Mouse (Mus musculus) hindbrain, embryonic 15.5 days (tissue): ENCODE measurements at regions not wholly inside any gene's neighbourhood (a gene's known extent, or its start where the extent isn't known, plus 50 kb on each side); places are given as distances from the start of the nearest gene placed in this dataset.

ENCODE experiments used
- ATAC-seq: fragments of 200-750 bp; cut with Nextera tagmentation; 2 replicates; pipeline ENCODE4 v1.8.0; 2017; ENCODE audit warnings: low read depth, moderate number of reproducible peaks, moderate TSS enrichment; ENCODE audit not compliant: low FRiP score
- H3K27ac ChIP-seq: fragments of 300-500 bp; sonication (generic); replicated peaks from 2 replicates; pipeline ENCODE4 v1.5.1; 2015; ENCODE audit warnings: mild to moderate bottlenecking, inconsistent platforms
- H3K27me3 ChIP-seq: fragments of 300-500 bp; sonication (generic); 2 replicates; pipeline ENCODE4 v1.6.1; 2015; ENCODE audit warnings: control low read depth, inconsistent platforms
- H3K36me3 ChIP-seq: fragments of 300-500 bp; sonication (generic); 2 replicates; pipeline ENCODE4 v1.6.1; 2015; ENCODE audit warnings: control low read depth, inconsistent platforms
- H3K4me1 ChIP-seq: fragments of 300-500 bp; sonication (generic); replicated peaks from 2 replicates; pipeline ENCODE4 v1.6.1; 2015; ENCODE audit warnings: control low read depth, inconsistent platforms
- H3K4me2 ChIP-seq: fragments of 300-500 bp; sonication (generic); 2 replicates; pipeline ENCODE4 v1.6.1; 2015; ENCODE audit warnings: moderate library complexity, mild to moderate bottlenecking, inconsistent platforms
- H3K4me3 ChIP-seq: fragments of 300-500 bp; sonication (generic); 2 replicates; pipeline ENCODE4 v1.5.1; 2015; ENCODE audit warnings: mild to moderate bottlenecking, inconsistent platforms
- H3K9ac ChIP-seq: fragments of 300-500 bp; sonication (generic); 2 replicates; pipeline ENCODE4 v1.6.1; 2015; ENCODE audit warnings: inconsistent platforms
- H3K9me3 ChIP-seq: fragments of 300-500 bp; sonication (generic); 2 replicates; pipeline ENCODE4 v1.6.1; 2016; ENCODE audit warnings: control low read depth, inconsistent platforms
- WGBS: fragments of 180-500 bp; shearing (Covaris S2); methylation state at CpG from one replicate; pipeline ENCODE4 v1.1.7; 2015; 5-methylcytosine and 5-hydroxymethylcytosine counted together

DNA sequence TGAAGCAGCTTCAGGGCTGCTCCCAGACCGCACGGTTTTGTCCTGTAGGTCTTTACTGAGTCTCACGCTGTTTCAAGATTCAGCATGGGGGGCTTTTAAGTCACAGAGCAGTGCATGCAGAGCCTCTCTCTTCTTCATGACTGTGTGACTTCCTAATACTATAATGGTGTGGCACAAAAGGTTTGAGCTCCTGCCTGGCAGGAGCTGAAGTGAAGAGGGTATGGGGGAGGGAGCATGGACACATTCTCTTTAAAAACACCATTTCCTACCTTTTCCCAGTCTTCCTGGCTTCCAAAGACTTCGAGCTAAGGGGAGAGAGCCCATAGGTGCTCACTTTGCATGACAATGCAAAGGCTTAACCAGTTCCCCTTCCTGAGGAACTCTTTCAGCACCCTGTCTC lies 934.9 kb upstream of the Gm5150 start:
- H3K27ac ChIP-seq, result peak overlapping the region; percentile 92
- peak overlapping the region; percentile 26; the same call in 1 of the 2 replicates for H3K9ac ChIP-seq
- H3K4me3 ChIP-seq, result peak overlapping the region; percentile 2; the same call in 1 of the 2 replicates
- H3K27me3 ChIP-seq, result no peaks in the 10 kb centered on the region
- H3K4me1 ChIP-seq, result peaks cover 18% of the 10 kb centered on the region
- H3K36me3 ChIP-seq, result no peaks in the 10 kb centered on the region
- ATAC-seq, result peak; percentile 21; the same call in 1 of the 2 replicates
- H3K4me2 ChIP-seq, result peak overlapping the region; percentile 48
- WGBS, result 4% methylated on average over 4 of the region's 4 CpGs
- H3K9me3 ChIP-seq, result no peaks in the 10 kb centered on the region

DNA sequence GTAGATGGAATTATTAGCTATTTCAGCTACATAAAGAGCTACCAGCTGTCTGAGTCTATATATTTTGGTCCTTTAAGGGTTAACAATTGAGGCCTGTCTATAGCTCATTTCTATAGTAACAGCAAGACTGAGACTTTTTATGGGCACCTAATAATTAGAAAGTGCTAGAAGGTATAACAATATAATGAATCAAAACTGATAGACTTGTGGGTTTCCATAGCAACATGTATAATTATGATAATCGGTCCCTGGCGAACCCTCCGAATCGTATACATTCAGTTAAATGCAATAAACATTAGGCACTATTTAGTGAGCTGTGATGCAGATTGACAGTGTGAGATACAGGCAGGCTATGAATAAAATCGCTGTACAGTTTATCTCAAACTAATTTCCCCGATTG lies 933.3 kb upstream of the Gm5150 start:
- Histone ChIP-seq H3K9ac (no peak overlapping the region), H3K36me3 (no peaks in the 10 kb centered on the region), H3K27ac (peak overlapping the region; percentile 92), H3K9me3 (no peaks in the 10 kb centered on the region), H3K4me1 (peaks cover 18% of the 10 kb centered on the region), H3K27me3 (no peaks in the 10 kb centered on the region), H3K4me3 (no peak overlapping the region), H3K4me2 (peak overlapping the region; percentile 48)
- 30% methylated on average over 6 of the region's 6 CpGs for WGBS
- peak; percentile 76 for ATAC-seq

DNA sequence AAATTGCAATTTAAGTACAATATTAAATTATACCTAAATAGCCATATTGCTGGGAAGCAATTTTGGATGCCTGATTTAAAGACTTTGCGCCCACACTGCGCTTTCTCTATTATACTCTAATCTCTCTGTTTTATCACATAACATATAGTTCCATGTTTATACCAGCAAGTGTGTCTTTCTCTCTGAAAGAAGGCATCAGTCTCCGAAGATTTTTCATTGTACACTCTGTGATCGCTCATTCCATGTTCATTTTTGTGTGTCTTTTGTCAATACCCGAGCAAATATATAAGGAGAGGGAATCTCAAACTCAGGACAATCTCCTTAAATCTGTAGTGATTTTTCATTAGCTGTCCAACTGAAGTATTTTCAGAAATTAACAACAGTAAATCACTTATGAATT lies 932.9 kb upstream of the Gm5150 start:
- WGBS, result 53% methylated on average over 5 of the region's 5 CpGs

DNA sequence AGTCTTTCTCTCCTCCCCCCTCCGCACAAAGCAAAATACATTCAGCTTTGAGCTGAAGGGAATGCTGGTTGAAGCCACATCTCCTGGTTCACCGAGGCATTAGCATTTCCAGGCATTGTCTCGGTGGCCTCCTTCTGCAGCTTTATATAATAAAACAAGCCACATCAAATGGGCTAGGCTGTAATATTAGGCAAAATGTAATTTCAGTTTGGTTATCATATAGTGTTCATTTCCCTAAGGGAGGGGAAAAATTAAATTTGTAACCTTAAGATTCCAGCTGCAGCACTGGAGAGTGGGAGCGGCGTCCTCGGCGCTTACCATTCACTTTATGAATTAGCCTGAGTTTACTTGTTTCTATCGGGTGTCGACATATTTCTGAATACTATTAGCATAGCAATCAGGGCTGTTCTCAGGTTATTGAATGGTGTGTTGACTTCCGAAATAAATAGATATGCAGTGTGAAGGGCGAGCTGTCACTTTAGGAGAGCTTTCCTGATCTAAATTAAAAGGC lies 932.3 kb upstream of the Gm5150 start:
- H3K4me3 ChIP-seq, result 0 out of 2 replicates have a peak overlapping the region, but pooled peaks have one; percentile 7

More for the DNA sequence above, 932.9 kb upstream of the Gm5150 start:
- ATAC-seq, result peak; percentile 14; the same call in 1 of the 2 replicates
- Histone ChIP-seq H3K4me2 (peak overlapping the region; percentile 48), H3K27ac (peak overlapping the region; percentile 92), H3K27me3 (no peaks in the 10 kb centered on the region), H3K4me3 (no peak overlapping the region), H3K9ac (peak overlapping the region; percentile 39), H3K36me3 (no peaks in the 10 kb centered on the region), H3K4me1 (peaks cover 18% of the 10 kb centered on the region), H3K9me3 (no peaks in the 10 kb centered on the region)

DNA sequence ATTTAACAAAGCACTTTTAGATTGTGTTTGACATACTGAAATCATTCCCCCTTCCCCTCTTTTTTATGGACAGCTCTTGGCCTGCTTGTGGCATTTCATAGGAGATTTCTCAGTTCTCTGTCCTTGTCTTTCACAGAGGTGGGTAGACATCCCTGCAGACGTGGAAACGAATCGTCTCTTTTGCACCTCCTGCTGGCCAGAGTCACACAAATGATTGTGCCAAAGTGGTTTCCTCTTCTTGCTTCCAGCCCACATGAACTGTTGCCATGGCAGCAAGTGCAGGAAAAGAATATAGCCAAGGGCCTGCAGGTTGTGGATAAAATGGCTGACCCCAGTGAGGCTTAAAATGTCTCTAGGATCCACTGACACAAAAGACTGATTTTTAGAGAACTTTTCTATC lies 924.1 kb upstream of the Gm5150 start:
- H3K9me3 ChIP-seq, result no peaks in the 10 kb centered on the region
- no peaks in the 10 kb centered on the region for H3K36me3 ChIP-seq
- peak; percentile 65 for ATAC-seq
- no peaks in the 10 kb centered on the region for H3K4me1 ChIP-seq
- H3K27ac ChIP-seq, result 0 out of 2 replicates have a peak overlapping the region, but pooled peaks have one; percentile 34
- H3K4me2 ChIP-seq, result no peak overlapping the region
- H3K27me3 ChIP-seq, result no peaks in the 10 kb centered on the region
- no peak overlapping the region for H3K9ac ChIP-seq
- WGBS, result 7% methylated on average over 3 of the region's 3 CpGs
- no peak overlapping the region for H3K4me3 ChIP-seq

More for the DNA sequence above, 932.3 kb upstream of the Gm5150 start:
- no peaks in the 10 kb centered on the region for H3K27me3 ChIP-seq
- 15% methylated on average over 11 of the region's 11 CpGs for WGBS
- H3K36me3 ChIP-seq, result no peaks in the 10 kb centered on the region
- peak overlapping the region; percentile 39 for H3K9ac ChIP-seq
- H3K4me1 ChIP-seq, result peaks cover 18% of the 10 kb centered on the region
- H3K4me2 ChIP-seq, result peak overlapping the region; percentile 48
- H3K27ac ChIP-seq, result peak overlapping the region; percentile 92
- H3K9me3 ChIP-seq, result no peaks in the 10 kb centered on the region
- ATAC-seq, result peak; percentile 58

DNA sequence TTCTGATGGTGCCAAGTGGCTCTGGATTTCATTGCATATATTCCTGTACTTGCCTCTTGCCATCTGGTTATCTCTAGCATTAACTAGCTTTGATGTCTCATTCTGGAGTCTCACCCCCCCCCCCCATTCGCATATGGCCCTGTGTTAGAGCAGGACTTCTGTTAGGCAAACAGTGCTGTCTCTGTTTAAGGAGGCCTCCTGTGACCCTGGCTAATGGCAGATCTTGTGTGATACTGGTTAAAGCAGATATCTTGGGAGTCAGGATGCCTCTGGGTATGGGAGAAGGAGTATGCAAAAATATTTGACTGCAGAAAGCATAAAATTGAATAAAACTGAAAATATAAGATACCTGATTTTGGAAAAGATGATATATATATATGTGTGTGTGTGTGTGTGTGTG lies 923.6 kb upstream of the Gm5150 start:
- ATAC-seq, result no peak; the same call in 1 of the 2 replicates
- Histone ChIP-seq H3K4me2 (no peak overlapping the region), H3K9ac (no peak overlapping the region), H3K4me1 (no peaks in the 10 kb centered on the region), H3K27ac (no peak overlapping the region), H3K27me3 (no peaks in the 10 kb centered on the region), H3K36me3 (no peaks in the 10 kb centered on the region), H3K9me3 (no peaks in the 10 kb centered on the region), H3K4me3 (no peak overlapping the region)
- 87% methylated on average over 1 of the region's 1 CpGs for WGBS

DNA sequence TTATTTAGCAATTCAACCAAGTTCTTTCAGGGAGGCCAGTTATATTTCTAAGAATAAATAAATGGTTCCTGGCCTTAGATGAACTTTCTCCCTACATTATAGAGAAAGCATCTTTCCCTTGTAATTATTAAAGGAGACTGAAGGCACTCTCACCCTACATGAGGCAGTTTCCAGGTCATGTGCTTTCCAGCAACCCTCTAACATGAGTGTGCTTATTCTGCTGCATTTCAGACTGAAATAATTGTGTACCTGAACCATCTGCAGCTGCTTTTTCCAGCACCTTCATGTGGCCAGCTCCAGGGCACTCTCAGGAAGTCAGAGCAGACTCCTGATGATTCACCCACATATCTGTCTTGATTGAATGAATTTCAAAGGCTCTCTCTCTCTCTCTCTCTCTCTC lies 917.8 kb upstream of the Gm5150 start:
- no peak overlapping the region for H3K4me3 ChIP-seq
- H3K4me1 ChIP-seq, result peaks cover 8% of the 10 kb centered on the region
- H3K27ac ChIP-seq, result no peak overlapping the region
- H3K27me3 ChIP-seq, result no peaks in the 10 kb centered on the region
- no peaks in the 10 kb centered on the region for H3K9me3 ChIP-seq
- H3K36me3 ChIP-seq, result no peaks in the 10 kb centered on the region
- ATAC-seq, result no peak
- no peak overlapping the region for H3K9ac ChIP-seq
- H3K4me2 ChIP-seq, result no peak overlapping the region

DNA sequence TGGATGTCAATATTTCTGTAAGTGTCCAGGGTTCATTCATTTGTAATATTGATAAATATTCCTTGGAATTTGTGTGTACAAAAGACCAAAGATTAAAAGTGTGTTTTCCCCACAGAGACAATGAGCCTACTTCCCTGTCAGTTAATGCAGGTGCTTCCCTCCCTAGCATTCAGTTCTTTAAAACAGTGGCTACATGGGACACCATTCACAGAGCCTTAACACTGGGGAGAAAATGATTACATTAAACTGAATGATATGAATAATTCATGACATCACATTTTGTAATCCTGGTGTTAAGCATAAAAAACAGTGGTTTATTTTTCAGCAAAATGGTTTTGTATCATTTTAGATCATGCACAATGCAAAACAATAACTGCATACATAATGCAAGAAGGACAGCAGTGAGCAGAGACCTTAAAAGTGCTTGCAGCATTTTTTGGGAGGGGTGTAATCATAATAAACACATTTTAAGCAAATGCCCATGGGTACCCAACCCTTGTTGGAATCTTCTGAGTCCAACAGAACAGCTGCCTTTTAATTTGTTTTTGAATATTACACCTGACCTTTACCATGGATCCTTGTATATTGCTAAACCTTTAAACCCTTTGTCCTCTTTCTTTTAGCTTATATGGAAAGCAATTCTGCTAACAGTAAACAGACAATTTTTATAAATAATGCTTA lies 917.1 kb upstream of the Gm5150 start:
- H3K4me1 ChIP-seq, result peaks cover 8% of the 10 kb centered on the region
- no peaks in the 10 kb centered on the region for H3K36me3 ChIP-seq
- H3K9ac ChIP-seq, result no peak overlapping the region
- H3K4me2 ChIP-seq, result no peak overlapping the region
- H3K9me3 ChIP-seq, result no peaks in the 10 kb centered on the region
- H3K27me3 ChIP-seq, result no peaks in the 10 kb centered on the region
- H3K27ac ChIP-seq, result no peak overlapping the region
- no peak for ATAC-seq
- H3K4me3 ChIP-seq, result no peak overlapping the region

DNA sequence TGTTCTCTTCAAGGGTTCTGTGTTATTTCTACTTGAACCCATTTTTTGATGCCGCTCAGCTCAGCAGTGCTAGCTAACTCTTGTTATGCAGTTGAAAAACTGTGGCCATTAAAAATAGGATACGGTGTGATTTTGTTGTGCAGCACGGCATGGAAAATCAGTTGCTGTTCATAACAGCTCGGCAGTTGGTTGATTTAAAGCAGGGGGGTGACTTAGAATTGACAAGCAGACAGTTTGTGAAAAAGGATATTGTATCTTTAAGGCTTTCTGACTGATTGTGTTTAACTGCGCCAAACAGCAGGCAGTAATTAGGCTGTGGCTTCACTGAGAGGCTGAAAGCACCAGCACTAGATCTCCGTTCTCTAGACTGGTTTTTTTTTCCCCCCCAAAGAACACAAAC lies 915.1 kb upstream of the Gm5150 start:
- WGBS, result 24% methylated on average over 6 of the region's 6 CpGs
- no peak overlapping the region for H3K4me3 ChIP-seq

DNA sequence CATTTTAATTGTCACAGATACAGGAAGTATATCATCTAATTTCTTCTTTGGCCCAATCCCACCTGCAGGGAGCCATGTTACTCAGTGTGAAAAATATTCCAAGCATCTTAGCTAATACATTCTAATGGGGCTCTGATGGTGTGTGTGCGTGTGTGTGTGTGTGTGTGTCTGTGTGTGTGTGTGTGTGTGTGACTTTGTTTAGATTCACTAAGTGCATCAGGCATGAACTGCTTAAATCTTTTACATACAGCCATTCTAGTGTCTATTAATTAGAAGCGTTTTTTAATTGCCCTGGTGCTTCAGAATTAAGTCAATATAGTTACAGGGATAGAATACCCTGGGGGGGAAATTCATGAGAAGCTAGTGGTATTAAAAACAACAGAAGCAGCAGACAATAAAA lies 912.1 kb upstream of the Gm5150 start:
- WGBS, result 59% methylated on average over 2 of the region's 2 CpGs
- peak; percentile 34; the same call in 1 of the 2 replicates for ATAC-seq
- Histone ChIP-seq H3K36me3 (no peaks in the 10 kb centered on the region), H3K27ac (no peak overlapping the region), H3K4me3 (no peak overlapping the region), H3K9ac (no peak overlapping the region), H3K27me3 (no peaks in the 10 kb centered on the region), H3K9me3 (no peaks in the 10 kb centered on the region), H3K4me2 (no peak overlapping the region), H3K4me1 (peaks cover 8% of the 10 kb centered on the region; the same call in 1 of the 2 replicates)

More for the DNA sequence above, 915.1 kb upstream of the Gm5150 start:
- H3K4me1 ChIP-seq, result peaks cover 8% of the 10 kb centered on the region
- no peaks in the 10 kb centered on the region for H3K27me3 ChIP-seq
- ATAC-seq, result no peak
- H3K27ac ChIP-seq, result peak overlapping the region; percentile 57
- H3K9ac ChIP-seq, result peak overlapping the region; percentile 13; the same call in 1 of the 2 replicates
- peak overlapping the region; percentile 37 for H3K4me2 ChIP-seq
- H3K36me3 ChIP-seq, result no peaks in the 10 kb centered on the region
- no peaks in the 10 kb centered on the region for H3K9me3 ChIP-seq

DNA sequence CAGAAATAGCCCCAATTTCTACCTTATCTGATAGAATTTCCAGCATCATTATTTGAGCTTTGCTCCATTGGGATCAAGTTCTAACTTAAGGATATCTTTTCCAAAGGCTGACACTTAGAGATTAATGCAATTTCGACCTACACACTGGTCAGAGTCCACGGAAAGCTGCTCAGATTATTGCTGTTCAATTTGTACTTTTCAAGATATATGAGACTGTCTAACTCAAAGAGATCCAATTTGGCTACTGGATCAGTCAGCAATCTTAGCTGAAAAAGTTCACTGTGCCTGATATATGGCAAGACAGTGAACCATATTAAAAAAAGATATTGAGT lies 909.8 kb upstream of the Gm5150 start:
- 69% methylated on average over 2 of the region's 2 CpGs for WGBS
- Histone ChIP-seq H3K4me1 (peaks cover under 1% of the 10 kb centered on the region; the same call in 1 of the 2 replicates), H3K4me2 (no peak overlapping the region), H3K36me3 (no peaks in the 10 kb centered on the region), H3K9ac (no peak overlapping the region), H3K27ac (no peak overlapping the region), H3K9me3 (no peaks in the 10 kb centered on the region), H3K4me3 (no peak overlapping the region), H3K27me3 (no peaks in the 10 kb centered on the region)
- no peak for ATAC-seq

DNA sequence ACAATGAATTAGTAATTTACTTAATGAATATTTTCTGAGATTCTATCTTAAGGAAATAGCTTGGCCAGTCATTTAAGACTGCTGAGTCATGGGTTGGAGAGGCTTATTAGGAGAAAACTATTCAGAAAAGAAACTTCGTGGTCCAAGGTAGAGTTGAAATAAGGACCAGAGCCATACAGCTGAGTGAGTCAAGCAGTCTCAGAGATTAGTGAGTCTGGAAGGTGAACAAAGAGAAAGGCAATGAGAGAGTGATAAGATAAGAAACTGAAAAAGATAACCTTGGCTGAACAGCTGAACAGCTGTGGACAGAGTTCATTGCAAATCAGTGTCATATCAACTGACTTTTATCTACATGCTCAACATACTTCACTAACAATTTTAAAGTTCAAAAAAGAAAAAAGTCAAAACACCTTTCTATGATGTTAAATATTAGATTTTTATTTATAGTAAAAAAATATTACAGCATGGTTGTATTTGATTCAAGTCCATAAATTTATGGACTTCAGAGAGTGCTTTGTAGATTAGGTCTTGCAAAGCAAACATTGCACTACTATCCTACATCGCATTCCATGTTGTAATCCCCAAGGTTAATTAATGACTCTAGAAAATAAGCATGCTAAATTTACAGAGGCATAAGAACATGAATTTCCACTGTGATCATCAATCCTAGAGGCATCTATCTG lies 909.3 kb upstream of the Gm5150 start:
- 87% methylated on average over 2 of the region's 2 CpGs for WGBS
- no peaks in the 10 kb centered on the region for H3K9me3 ChIP-seq
- H3K27ac ChIP-seq, result no peak overlapping the region
- H3K9ac ChIP-seq, result no peak overlapping the region
- no peak overlapping the region for H3K4me3 ChIP-seq
- ATAC-seq, result no peak
- H3K4me1 ChIP-seq, result no peaks in the 10 kb centered on the region
- H3K4me2 ChIP-seq, result no peak overlapping the region
- H3K36me3 ChIP-seq, result no peaks in the 10 kb centered on the region
- no peaks in the 10 kb centered on the region for H3K27me3 ChIP-seq
